Mouse (Mus musculus): ENCODE results near the gene Fam49a. TPM values are rescaled to one million over a fixed set of nuclear protein-coding genes. Genes with fewer than 3 reads are reported as not detected.

Gene Fam49a
- total RNA-seq, 2 experiments from 2014 or later, result 3.0 to 4.0 TPM

GRCm38 (mm10) chr12:12356048-12356447 lies 94.1 kb downstream of the Fam49a start:
- DNase-seq (ENCODE audit: low spot score), result no peak

GRCm38 (mm10) chr12:12356463-12356862 lies 94.5 kb downstream of the Fam49a start:
- peak; percentile 35 for DNase-seq (ENCODE audit: low spot score)

- no peak for DNase-seq (ENCODE audit: low spot score)
Measured at GRCm38 (mm10) chr12:12356946-12357345, 95.0 kb downstream of the Fam49a start.

GRCm38 (mm10) chr12:12359923-12360322 lies 98.0 kb downstream of the Fam49a start:
- DNase-seq (ENCODE audit: low spot score), result no peak

GRCm38 (mm10) chr12:12362371-12362770 lies 100.4 kb downstream of the Fam49a start:
- no peak for DNase-seq (ENCODE audit: low spot score)

GRCm38 (mm10) chr12:12364201-12364600 lies 102.3 kb downstream of the Fam49a start:
- no peak for DNase-seq (ENCODE audit: low spot score)

- no peak for DNase-seq (ENCODE audit: low spot score)
Measured at GRCm38 (mm10) chr12:12367423-12367822, 105.5 kb downstream of the Fam49a start.

GRCm38 (mm10) chr12:12373111-12373862 lies 111.3 kb downstream of the Fam49a start:
- no peak for DNase-seq (ENCODE audit: low spot score)

- no peak for DNase-seq (ENCODE audit: low spot score)
Measured at GRCm38 (mm10) chr12:12379056-12379455, 117.1 kb downstream of the Fam49a start.

- DNase-seq (ENCODE audit: low spot score), result no peak
Measured at GRCm38 (mm10) chr12:12389271-12389670, 127.3 kb downstream of the Fam49a start.

- DNase-seq (ENCODE audit: low spot score), result peak; percentile 20
Measured at GRCm38 (mm10) chr12:12396224-12396623, 134.3 kb downstream of the Fam49a start.

- peak; percentile 68 for DNase-seq (ENCODE audit: low spot score)
Measured at GRCm38 (mm10) chr12:12401051-12401465, 139.1 kb downstream of the Fam49a start.

- no peak for DNase-seq (ENCODE audit: low spot score)
Measured at GRCm38 (mm10) chr12:12401504-12401903, 139.6 kb downstream of the Fam49a start.

GRCm38 (mm10) chr12:12405491-12406110 lies 143.7 kb downstream of the Fam49a start:
- DNase-seq (ENCODE audit: low spot score), result no peak

- DNase-seq (ENCODE audit: low spot score), result no peak
Measured at GRCm38 (mm10) chr12:12409044-12409443, 147.1 kb downstream of the Fam49a start.

- DNase-seq (ENCODE audit: low spot score), result peak; percentile 82
Measured at GRCm38 (mm10) chr12:12412674-12413073, 150.7 kb downstream of the Fam49a start.

GRCm38 (mm10) chr12:12420423-12420822 lies 158.5 kb downstream of the Fam49a start:
- no peak for DNase-seq (ENCODE audit: low spot score)

GRCm38 (mm10) chr12:12420841-12421579 lies 159.1 kb downstream of the Fam49a start:
- DNase-seq (ENCODE audit: low spot score), result peak; percentile 71

- DNase-seq (ENCODE audit: low spot score), result no peak
Measured at GRCm38 (mm10) chr12:12421580-12421878, 159.6 kb downstream of the Fam49a start.

GRCm38 (mm10) chr12:12425188-12425587 lies 163.2 kb downstream of the Fam49a start:
- DNase-seq (ENCODE audit: low spot score), result no peak

- no peak for DNase-seq (ENCODE audit: low spot score)
Measured at GRCm38 (mm10) chr12:12427285-12427684, 165.3 kb downstream of the Fam49a start.

- DNase-seq (ENCODE audit: low spot score), result no peak
Measured at GRCm38 (mm10) chr12:12428886-12429285, 166.9 kb downstream of the Fam49a start.
